Mouse (Mus musculus): ENCODE measurements around the gene Eya4. TPM values are rescaled to one million over a fixed set of nuclear protein-coding genes. Genes with fewer than 3 reads are reported as not detected.
A peak's percentile ranks its signal among the peaks of the same experiment; 100 is the strongest.

Eya4 gene
- polyA plus RNA-seq, 1 experiment = 0.47 TPM

DNA sequence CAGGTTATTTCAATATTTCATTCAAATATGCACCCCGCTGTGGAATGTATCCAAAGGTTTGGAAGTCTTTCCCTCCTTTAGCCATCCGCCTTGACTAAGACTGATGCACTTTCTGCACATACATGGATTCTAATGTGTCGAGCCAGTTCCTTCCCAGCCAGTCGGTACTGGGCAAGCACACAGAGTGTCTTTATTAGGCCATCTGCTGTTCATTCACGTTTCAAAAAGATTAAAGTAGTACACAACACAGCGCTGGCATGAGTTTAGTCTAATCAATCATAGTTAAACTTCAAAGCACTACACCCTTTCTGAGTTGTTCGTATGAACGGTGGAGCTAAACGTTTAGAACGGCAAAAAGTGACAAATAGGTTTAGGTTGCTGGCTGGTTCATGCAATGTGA, 190.7 kb downstream of the Eya4 start:
- 62% methylated on average over 10 of the region's 10 CpGs for WGBS
- Histone ChIP-seq H3K27me3 (replicated peaks; ENCODE audit: control insufficient read depth, insufficient read depth, low read length) (no peaks in the 10 kb centered on the region), H3K4me1 (ENCODE audit: control insufficient read depth, insufficient read depth, low read length) (no peaks in the 10 kb centered on the region), H3K27ac (ENCODE audit: insufficient read depth, low read depth, low read length) (no peak overlapping the region), H3K36me3 (ENCODE audit: control insufficient read depth, insufficient read depth, low read length) (no peaks in the 10 kb centered on the region), H3K4me3 (ENCODE audit: insufficient read depth, low read depth, low read length) (no peak overlapping the region)
- no peak for DNase-seq
- no peak for TF ChIP-seq POLR2A (IDR thresholded peaks at IDR 0.05; ENCODE audit: low read depth, low read length)
- no peak for TF ChIP-seq CTCF (conservative IDR thresholded peaks at IDR 0.05; ENCODE audit: insufficient read depth, insufficient read length, low read depth, low read length)

DNA sequence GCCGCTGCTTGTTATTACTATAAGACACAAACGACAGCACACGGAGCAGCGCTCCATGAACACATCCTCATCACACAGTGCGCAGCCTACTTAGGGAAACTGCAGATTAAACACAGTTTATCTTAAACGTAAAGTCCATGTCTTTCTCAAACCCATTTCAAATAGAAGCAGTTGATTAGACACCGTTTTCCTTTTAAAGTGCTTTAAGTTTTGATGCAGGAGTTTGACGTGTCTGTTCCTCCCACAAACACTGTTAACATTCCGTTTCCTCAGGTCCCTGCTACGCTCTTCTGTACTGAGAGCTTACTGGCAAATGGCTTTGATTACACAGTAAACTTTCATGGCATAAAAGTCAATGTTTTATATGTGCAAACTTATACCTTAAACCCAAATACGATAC, 191.4 kb downstream of the Eya4 start:
- 78% methylated on average over 11 of the region's 11 CpGs for WGBS
- TF ChIP-seq POLR2A (IDR thresholded peaks at IDR 0.05; ENCODE audit: low read depth, low read length) = no peak
- TF ChIP-seq CTCF (conservative IDR thresholded peaks at IDR 0.05; ENCODE audit: insufficient read depth, insufficient read length, low read depth, low read length) = no peak
- no peak for DNase-seq

DNA sequence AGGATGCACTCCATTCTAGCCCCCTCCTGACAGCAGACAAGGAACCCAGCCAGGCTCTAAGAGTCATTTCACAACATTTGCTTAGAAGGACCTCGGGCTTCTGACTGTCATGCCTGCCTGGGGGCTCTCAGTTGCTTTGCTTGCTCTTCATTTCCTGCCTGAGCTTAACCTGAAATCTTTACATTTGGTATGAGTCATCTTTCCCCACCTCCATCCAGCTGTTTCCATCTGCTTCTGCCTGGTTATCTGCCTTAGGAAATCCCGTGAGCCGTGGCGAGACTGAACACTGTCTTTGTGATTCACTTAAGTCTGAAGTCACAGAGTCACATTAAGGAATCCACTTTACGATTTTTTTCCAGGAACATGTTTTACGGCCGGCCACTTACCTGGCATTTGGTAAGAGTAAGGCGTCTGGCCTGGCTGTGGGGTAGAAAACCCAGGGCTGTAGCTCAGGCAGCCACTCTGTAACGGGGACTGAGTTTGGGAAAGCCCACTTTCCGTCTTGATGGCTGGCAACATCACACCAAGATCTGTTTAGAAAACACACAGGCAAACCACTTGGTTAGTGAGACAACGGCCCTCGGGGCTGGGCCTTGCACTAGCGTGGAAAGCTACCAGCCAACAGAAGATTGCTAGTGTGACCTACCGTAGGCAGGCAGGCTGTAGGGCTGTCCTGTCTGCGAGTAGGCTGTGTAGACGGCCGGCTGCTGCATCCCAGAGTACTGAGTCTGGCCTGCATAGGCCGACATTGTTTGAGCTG, 193.5 kb downstream of the Eya4 start:
- DNase-seq = no peak
- WGBS = 68% methylated on average over 18 of the region's 18 CpGs
- no peak for TF ChIP-seq CTCF (conservative IDR thresholded peaks at IDR 0.05; ENCODE audit: insufficient read depth, insufficient read length, low read depth, low read length)
- TF ChIP-seq POLR2A (IDR thresholded peaks at IDR 0.05; ENCODE audit: low read depth, low read length) = no peak
- Histone ChIP-seq H3K4me3 (ENCODE audit: insufficient read depth, low read depth, low read length) (no peak overlapping the region), H3K4me1 (ENCODE audit: control insufficient read depth, insufficient read depth, low read length) (no peaks in the 10 kb centered on the region), H3K27me3 (replicated peaks; ENCODE audit: control insufficient read depth, insufficient read depth, low read length) (no peaks in the 10 kb centered on the region), H3K36me3 (ENCODE audit: control insufficient read depth, insufficient read depth, low read length) (no peaks in the 10 kb centered on the region), H3K27ac (ENCODE audit: insufficient read depth, low read depth, low read length) (no peak overlapping the region)

More for the DNA sequence above, 191.4 kb downstream of the Eya4 start:
- Histone ChIP-seq H3K27ac (ENCODE audit: insufficient read depth, low read depth, low read length) (no peak overlapping the region), H3K4me3 (ENCODE audit: insufficient read depth, low read depth, low read length) (no peak overlapping the region), H3K4me1 (ENCODE audit: control insufficient read depth, insufficient read depth, low read length) (no peaks in the 10 kb centered on the region), H3K36me3 (ENCODE audit: control insufficient read depth, insufficient read depth, low read length) (no peaks in the 10 kb centered on the region), H3K27me3 (replicated peaks; ENCODE audit: control insufficient read depth, insufficient read depth, low read length) (no peaks in the 10 kb centered on the region)

DNA sequence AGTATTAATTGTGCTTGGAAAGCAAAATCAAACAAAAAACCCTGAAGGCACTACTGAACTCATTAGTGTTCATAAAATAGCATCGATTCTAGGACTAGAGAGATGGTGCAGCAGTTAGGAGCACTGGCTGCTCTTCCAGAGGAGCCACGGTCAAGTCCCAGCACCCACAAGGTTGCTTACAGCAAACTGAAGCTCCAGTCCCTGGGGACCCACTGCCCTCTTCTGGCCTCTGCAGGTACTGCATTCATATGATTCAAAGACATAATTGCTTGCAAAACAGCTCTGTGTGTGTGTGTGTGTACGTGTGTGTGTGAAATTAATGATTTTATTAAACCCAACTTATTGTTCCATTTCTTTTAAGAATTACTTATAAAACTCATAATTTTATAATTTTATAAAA, 200.2 kb downstream of the Eya4 start:
- H3K27me3 ChIP-seq (replicated peaks; ENCODE audit: control insufficient read depth, insufficient read depth, low read length) = no peaks in the 10 kb centered on the region
- no peaks in the 10 kb centered on the region for H3K4me1 ChIP-seq (ENCODE audit: control insufficient read depth, insufficient read depth, low read length)
- H3K27ac ChIP-seq (ENCODE audit: insufficient read depth, low read depth, low read length) = no peak overlapping the region
- DNase-seq = peak; percentile 13
- TF ChIP-seq CTCF (conservative IDR thresholded peaks at IDR 0.05; ENCODE audit: insufficient read depth, insufficient read length, low read depth, low read length) (peak; percentile 60), POLR2A (IDR thresholded peaks at IDR 0.05; ENCODE audit: low read depth, low read length) (no peak)
- WGBS = 98% methylated on average over 3 of the region's 3 CpGs
- H3K4me3 ChIP-seq (ENCODE audit: insufficient read depth, low read depth, low read length) = no peak overlapping the region
- H3K36me3 ChIP-seq (ENCODE audit: control insufficient read depth, insufficient read depth, low read length) = no peaks in the 10 kb centered on the region

DNA sequence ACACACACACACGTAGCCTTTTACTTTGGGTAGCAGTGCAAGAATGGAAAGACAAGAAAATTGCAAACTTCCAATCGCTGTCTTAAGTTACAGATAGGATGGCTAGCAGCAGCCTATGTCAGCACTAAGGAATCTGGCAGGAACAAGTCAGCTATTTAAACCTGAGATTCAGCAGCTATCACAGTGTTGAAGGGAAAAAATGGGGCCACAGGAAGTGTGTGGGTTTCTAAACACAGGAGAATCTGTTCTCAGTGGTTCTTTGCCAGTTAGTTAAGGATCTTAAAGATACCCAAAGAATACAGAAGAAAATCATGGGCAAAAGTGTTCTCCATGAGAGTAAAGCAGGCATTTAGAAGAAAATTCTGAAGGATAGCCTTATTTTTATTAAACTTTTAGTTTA, 206.0 kb downstream of the Eya4 start:
- TF ChIP-seq POLR2A (IDR thresholded peaks at IDR 0.05; ENCODE audit: low read depth, low read length) = no peak
- TF ChIP-seq CTCF (conservative IDR thresholded peaks at IDR 0.05; ENCODE audit: insufficient read depth, insufficient read length, low read depth, low read length) = no peak
- WGBS = 73% methylated on average over 2 of the region's 2 CpGs
- Histone ChIP-seq H3K27ac (ENCODE audit: insufficient read depth, low read depth, low read length) (no peak overlapping the region), H3K27me3 (replicated peaks; ENCODE audit: control insufficient read depth, insufficient read depth, low read length) (no peaks in the 10 kb centered on the region), H3K36me3 (ENCODE audit: control insufficient read depth, insufficient read depth, low read length) (no peaks in the 10 kb centered on the region), H3K4me3 (ENCODE audit: insufficient read depth, low read depth, low read length) (no peak overlapping the region), H3K4me1 (ENCODE audit: control insufficient read depth, insufficient read depth, low read length) (no peaks in the 10 kb centered on the region)
- DNase-seq = no peak

DNA sequence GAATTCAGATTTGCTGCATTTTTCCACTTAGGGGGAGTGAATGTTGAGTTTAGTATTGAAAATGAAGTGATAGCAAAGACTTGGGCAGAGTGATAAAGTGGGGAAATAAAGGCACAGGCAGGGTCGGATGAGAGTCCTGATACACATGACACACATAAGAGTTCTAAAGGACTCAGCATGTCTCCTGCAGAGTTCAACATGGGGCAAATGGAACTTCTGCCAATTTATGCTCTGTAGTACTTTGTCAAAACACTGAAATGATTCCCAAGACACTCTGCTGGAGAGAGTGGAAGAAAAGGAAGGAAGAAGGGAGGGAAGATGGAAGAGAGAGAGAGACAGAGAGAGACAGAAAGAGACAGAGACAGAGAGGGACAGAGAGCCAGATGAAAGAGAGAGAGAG, 222.6 kb downstream of the Eya4 start:
- no peak for DNase-seq
- no peaks in the 10 kb centered on the region; the same call in 1 of the 2 replicates for H3K27me3 ChIP-seq (replicated peaks; ENCODE audit: control insufficient read depth, insufficient read depth, low read length)
- H3K36me3 ChIP-seq (ENCODE audit: control insufficient read depth, insufficient read depth, low read length) = no peaks in the 10 kb centered on the region
- no peak overlapping the region for H3K4me3 ChIP-seq (ENCODE audit: insufficient read depth, low read depth, low read length)
- no peak for TF ChIP-seq CTCF (conservative IDR thresholded peaks at IDR 0.05; ENCODE audit: insufficient read depth, insufficient read length, low read depth, low read length)
- no peak for TF ChIP-seq POLR2A (IDR thresholded peaks at IDR 0.05; ENCODE audit: low read depth, low read length)
- 71% methylated on average over 1 of the region's 1 CpGs for WGBS
- H3K4me1 ChIP-seq (ENCODE audit: control insufficient read depth, insufficient read depth, low read length) = no peaks in the 10 kb centered on the region
- H3K27ac ChIP-seq (ENCODE audit: insufficient read depth, low read depth, low read length) = no peak overlapping the region

DNA sequence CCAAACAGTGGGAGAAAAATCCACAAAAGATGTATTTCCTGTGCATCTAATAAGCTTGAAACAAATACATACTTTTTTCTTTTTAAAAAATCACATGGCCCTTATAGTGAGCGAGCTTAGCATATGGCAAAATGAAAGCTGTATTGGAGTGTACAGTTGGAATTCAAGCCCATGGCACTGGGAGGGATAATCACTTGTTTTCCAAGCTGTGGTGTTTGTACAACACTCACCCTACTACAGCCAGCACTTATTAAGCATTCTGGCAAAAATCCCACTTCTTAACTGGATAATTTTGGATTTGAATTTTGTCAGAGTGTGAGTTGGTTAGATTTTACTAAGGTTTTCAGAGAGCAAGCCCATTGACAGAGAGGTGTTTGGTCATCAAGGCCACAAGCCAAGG, 223.4 kb downstream of the Eya4 start:
- no peak overlapping the region for H3K4me3 ChIP-seq (ENCODE audit: insufficient read depth, low read depth, low read length)
- H3K4me1 ChIP-seq (ENCODE audit: control insufficient read depth, insufficient read depth, low read length) = no peaks in the 10 kb centered on the region
- TF ChIP-seq POLR2A (IDR thresholded peaks at IDR 0.05; ENCODE audit: low read depth, low read length) (no peak), CTCF (conservative IDR thresholded peaks at IDR 0.05; ENCODE audit: insufficient read depth, insufficient read length, low read depth, low read length) (no peak)
- no peaks in the 10 kb centered on the region; the same call in 1 of the 2 replicates for H3K27me3 ChIP-seq (replicated peaks; ENCODE audit: control insufficient read depth, insufficient read depth, low read length)
- H3K27ac ChIP-seq (ENCODE audit: insufficient read depth, low read depth, low read length) = no peak overlapping the region
- H3K36me3 ChIP-seq (ENCODE audit: control insufficient read depth, insufficient read depth, low read length) = no peaks in the 10 kb centered on the region
- DNase-seq = no peak
- 86% methylated on average over 1 of the region's 1 CpGs for WGBS
